Mouse (Mus musculus) E14TG2a.4 (cell line): ENCODE measurements around the gene Nars2.

Source experiments
- H3K27me3 ChIP-seq: 2 replicates; pipeline ENCODE4 v1.6.1; 2014; ENCODE audit warnings: low read length, control low read depth; ENCODE audit not compliant: insufficient read depth
- H3K36me3 ChIP-seq: 2 replicates; pipeline ENCODE4 v1.6.1; 2014; ENCODE audit warnings: low read length, control low read depth; ENCODE audit not compliant: insufficient read depth
- H3K4me1 ChIP-seq: replicated peaks from 2 replicates; pipeline ENCODE4 v1.6.1; 2014; ENCODE audit warnings: low read depth, low read length, control low read depth
- H3K4me3 ChIP-seq: replicated peaks from 2 replicates; pipeline ENCODE4 v1.5.1; 2014; ENCODE audit warnings: mild to moderate bottlenecking, low read length
- H3K9me3 ChIP-seq: 2 replicates; pipeline ENCODE4 v1.6.1; 2014; ENCODE audit warnings: low read length, control low read depth
- CTCF ChIP-seq: conservative IDR thresholded peaks from 2 replicates; pipeline ENCODE4 v1.5.1; 2014; ENCODE audit warnings: low read length
- NANOG ChIP-seq: IDR thresholded peaks from 2 replicates; pipeline ENCODE4 v1.6.1; 2014; ENCODE audit warnings: borderline replicate concordance, low read length, mixed read lengths
- POU5F1 ChIP-seq: IDR thresholded peaks from 2 replicates; pipeline ENCODE4 v1.6.1; 2014; ENCODE audit warnings: low read length, borderline replicate concordance

The Nars2 gene

DNA sequence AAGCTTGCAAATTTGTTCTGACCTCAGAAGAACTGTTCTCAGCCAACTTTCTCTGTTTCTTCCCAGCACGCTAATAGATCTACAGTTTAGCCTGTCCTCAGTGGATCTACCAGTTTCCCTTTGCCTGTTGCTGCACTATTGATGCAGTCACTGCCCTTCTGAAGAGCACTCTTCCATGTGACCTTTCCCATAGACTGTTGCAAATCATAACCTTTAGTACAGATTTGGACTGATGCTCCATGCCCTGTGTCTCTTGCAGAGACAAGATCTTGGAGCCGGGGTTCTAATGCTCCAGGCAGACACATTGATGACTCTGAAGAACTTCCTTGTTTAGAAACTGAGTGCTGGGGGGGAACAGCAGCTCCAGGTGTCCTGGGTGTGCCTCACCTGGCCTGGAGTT lies 30.1 kb downstream of the Nars2 start:
- 0 out of 2 replicates have a peak, but pooled peaks cover 7% of the 10 kb centered on the region for H3K36me3 ChIP-seq
- no peaks in the 10 kb centered on the region for H3K27me3 ChIP-seq
- H3K4me1 ChIP-seq, result peaks cover 28% of the 10 kb centered on the region
- H3K9me3 ChIP-seq, result no peaks in the 10 kb centered on the region
- H3K4me3 ChIP-seq, result no peak overlapping the region
- no peak for TF ChIP-seq NANOG
- no peak for TF ChIP-seq POU5F1
- TF ChIP-seq CTCF, result no peak

DNA sequence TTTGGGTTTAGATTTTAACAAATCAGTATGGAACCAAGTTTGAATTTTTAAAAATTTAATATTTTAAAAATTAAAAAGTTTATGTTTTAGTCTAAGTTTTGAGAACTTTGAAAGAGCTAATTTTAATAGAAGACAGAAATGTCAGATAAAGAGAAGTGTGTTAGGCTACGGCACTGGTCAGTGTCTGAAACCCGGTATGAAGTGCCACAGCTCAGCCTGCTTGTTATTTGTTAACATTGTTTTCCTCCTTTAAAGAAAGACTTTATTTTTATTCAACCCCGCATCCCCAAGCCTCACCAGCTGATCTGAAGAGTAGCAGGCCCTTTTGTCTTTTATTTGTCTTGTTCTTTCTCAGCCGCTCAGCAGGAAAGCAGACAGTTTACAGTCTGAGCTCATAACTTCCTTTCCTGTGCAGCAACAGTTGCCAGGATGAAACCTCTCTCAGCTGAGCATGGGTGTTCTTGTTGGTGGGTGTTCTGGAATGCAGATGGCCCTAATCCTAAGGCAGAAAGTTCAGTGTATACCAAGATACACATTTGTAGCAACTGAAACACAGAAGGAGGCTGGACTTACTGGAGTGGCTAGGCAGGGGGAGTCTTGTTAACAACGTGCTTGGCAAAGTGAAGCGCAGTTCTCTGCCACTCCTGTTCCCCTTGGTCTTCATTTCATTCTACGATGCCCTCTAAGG lies 32.5 kb downstream of the Nars2 start:
- H3K4me1 ChIP-seq, result peaks cover 43% of the 10 kb centered on the region
- peaks cover 9% of the 10 kb centered on the region; the same call in 1 of the 2 replicates for H3K36me3 ChIP-seq
- no peak for TF ChIP-seq CTCF
- peak; percentile 16; the same call in 1 of the 2 replicates for TF ChIP-seq NANOG
- no peak for TF ChIP-seq POU5F1
- H3K27me3 ChIP-seq, result no peaks in the 10 kb centered on the region
- no peak overlapping the region for H3K4me3 ChIP-seq
- H3K9me3 ChIP-seq, result peaks cover 4% of the 10 kb centered on the region; the same call in 1 of the 2 replicates

DNA sequence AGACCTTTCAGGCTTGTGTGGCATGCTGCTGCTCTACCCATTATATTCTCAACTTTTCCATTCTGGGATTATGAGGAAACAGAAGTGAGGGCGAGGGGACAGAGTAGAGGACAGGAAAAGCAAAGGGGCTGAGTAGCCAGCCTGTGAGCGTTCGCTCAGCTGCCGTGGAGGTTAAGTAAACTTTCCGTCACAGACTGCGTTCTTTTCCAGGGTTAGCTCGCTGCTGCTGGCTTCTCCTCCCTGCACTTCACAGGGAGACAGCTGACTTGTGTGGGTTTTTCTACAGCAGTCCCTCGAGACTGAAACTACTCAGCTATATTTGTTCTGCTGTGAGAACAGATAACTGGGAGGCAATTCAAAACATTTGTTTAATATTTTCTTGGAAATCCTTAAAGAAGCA lies 34.5 kb downstream of the Nars2 start:
- peaks cover 43% of the 10 kb centered on the region for H3K4me1 ChIP-seq
- H3K36me3 ChIP-seq, result peaks cover 15% of the 10 kb centered on the region; the same call in 1 of the 2 replicates
- peaks cover 7% of the 10 kb centered on the region; the same call in 1 of the 2 replicates for H3K9me3 ChIP-seq
- TF ChIP-seq CTCF, result no peak
- TF ChIP-seq POU5F1, result no peak
- no peak for TF ChIP-seq NANOG
- H3K27me3 ChIP-seq, result no peaks in the 10 kb centered on the region
- no peak overlapping the region for H3K4me3 ChIP-seq

GRCm38 (mm10) chr7:96986795-96987445 lies 35.6 kb downstream of the Nars2 start:
- H3K27me3 ChIP-seq, result no peaks in the 10 kb centered on the region
- peaks cover 7% of the 10 kb centered on the region; the same call in 1 of the 2 replicates for H3K9me3 ChIP-seq
- TF ChIP-seq POU5F1, result no peak
- no peak for TF ChIP-seq CTCF
- TF ChIP-seq NANOG, result no peak
- no peak overlapping the region for H3K4me3 ChIP-seq
- H3K4me1 ChIP-seq, result peaks cover 43% of the 10 kb centered on the region
- H3K36me3 ChIP-seq, result peaks cover 8% of the 10 kb centered on the region; the same call in 1 of the 2 replicates

DNA sequence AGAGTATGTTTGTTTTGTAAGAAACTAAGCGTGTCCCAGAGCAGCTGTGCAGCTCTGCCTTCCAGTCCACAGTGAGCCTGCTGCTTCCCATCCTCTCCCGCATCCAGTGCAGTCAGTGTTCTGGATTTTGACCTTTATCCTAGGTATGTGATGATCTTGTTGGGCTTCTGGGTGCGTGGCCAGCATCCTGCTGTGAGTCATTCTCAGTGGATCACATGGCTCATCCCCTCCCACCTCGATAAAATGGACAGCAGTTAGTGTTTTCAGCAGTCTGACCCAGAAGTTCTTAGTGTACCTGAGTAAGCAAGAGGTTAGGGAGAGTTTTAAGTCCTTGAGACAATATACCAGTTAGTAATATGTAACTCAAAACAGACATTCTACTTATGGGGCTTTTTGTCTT lies 36.4 kb downstream of the Nars2 start:
- Histone ChIP-seq H3K4me1 (peaks cover 42% of the 10 kb centered on the region), H3K36me3 (peaks cover 8% of the 10 kb centered on the region; the same call in 1 of the 2 replicates), H3K27me3 (no peaks in the 10 kb centered on the region), H3K9me3 (peaks cover 7% of the 10 kb centered on the region; the same call in 1 of the 2 replicates), H3K4me3 (no peak overlapping the region)
- TF ChIP-seq POU5F1, result no peak
- TF ChIP-seq NANOG, result no peak
- no peak for TF ChIP-seq CTCF

GRCm38 (mm10) chr7:97012956-97013355 lies 61.7 kb downstream of the Nars2 start:
- Histone ChIP-seq H3K4me3 (no peak overlapping the region), H3K27me3 (no peaks in the 10 kb centered on the region), H3K9me3 (peaks cover 49% of the 10 kb centered on the region), H3K36me3 (peaks cover 8% of the 10 kb centered on the region; the same call in 1 of the 2 replicates), H3K4me1 (no peaks in the 10 kb centered on the region)
- TF ChIP-seq CTCF, result no peak

- Histone ChIP-seq H3K27me3 (no peaks in the 10 kb centered on the region), H3K36me3 (peaks cover 8% of the 10 kb centered on the region; the same call in 1 of the 2 replicates), H3K4me1 (no peaks in the 10 kb centered on the region), H3K4me3 (no peak overlapping the region), H3K9me3 (peaks cover 44% of the 10 kb centered on the region)
- TF ChIP-seq CTCF (no peak), POU5F1 (no peak), NANOG (no peak)
Observed at GRCm38 (mm10) chr7:97018005-97018404, 66.7 kb downstream of the Nars2 start.

DNA sequence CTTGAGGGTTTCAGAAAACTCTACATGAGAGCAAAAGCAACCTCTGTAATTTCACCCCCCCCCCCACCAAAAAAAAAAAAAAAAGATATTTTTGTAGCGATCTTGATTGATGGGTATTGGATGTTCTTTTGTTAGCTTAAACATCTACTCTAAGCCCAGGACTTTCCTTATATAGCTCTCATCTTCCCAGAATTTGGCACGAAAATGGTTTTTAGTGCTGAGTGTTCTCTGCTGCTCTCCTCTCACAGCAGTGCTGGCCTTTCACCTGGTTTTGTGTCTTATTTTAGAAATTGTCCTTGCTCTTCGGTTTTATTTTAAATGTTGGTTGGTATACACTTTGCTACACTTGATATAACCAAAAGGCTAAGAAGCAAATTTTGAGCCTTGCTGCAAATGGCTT lies 67.1 kb downstream of the Nars2 start:
- Histone ChIP-seq H3K4me1 (no peaks in the 10 kb centered on the region), H3K27me3 (no peaks in the 10 kb centered on the region), H3K9me3 (peaks cover 41% of the 10 kb centered on the region), H3K36me3 (peaks cover 8% of the 10 kb centered on the region; the same call in 1 of the 2 replicates), H3K4me3 (no peak overlapping the region)
- TF ChIP-seq POU5F1 (no peak), CTCF (no peak), NANOG (no peak)
